Mouse (Mus musculus) heart, postnatal 0 days (tissue): Measurements from ENCODE around the gene Creg2. TPM values are rescaled to one million over a fixed set of nuclear protein-coding genes. Genes with fewer than 3 reads are reported as not detected.

Experiments
- ATAC-seq: fragments of 200-750 bp; cut with Nextera tagmentation; 2 replicates; pipeline ENCODE4 v1.8.0; 2017; ENCODE audit warnings: low read depth, moderate number of reproducible peaks, moderate library complexity; ENCODE audit not compliant: insufficient read depth
- DNase-seq: peaks from one replicate; pipeline ENCODE4 v3.0.0-alpha.2; 2016; ENCODE audit warnings: low spot score
- H3K27ac ChIP-seq: fragments of 300-500 bp; sonication (generic); 2 replicates; pipeline ENCODE4 v1.5.1; 2014; ENCODE audit warnings: low read depth, mild to moderate bottlenecking
- H3K27me3 ChIP-seq: fragments of 300-500 bp; sonication (generic); 2 replicates; pipeline ENCODE4 v1.6.1; 2014; ENCODE audit warnings: low read length, mixed read lengths; ENCODE audit not compliant: control insufficient read depth, insufficient read depth
- H3K36me3 ChIP-seq: fragments of 300-500 bp; sonication (generic); replicated peaks from 2 replicates; pipeline ENCODE4 v1.6.1; 2014; ENCODE audit warnings: low read length, mixed read lengths; ENCODE audit not compliant: control insufficient read depth, insufficient read depth
- H3K4me1 ChIP-seq: fragments of 300-500 bp; sonication (generic); 2 replicates; pipeline ENCODE4 v1.6.1; 2014; ENCODE audit warnings: antibody characterized with exemption; ENCODE audit not compliant: control insufficient read depth, insufficient read depth
- H3K4me2 ChIP-seq: fragments of 300-500 bp; sonication (generic); 2 replicates; pipeline ENCODE4 v1.6.1; 2014; ENCODE audit warnings: low read depth, mild to moderate bottlenecking, low read length, moderate library complexity
- H3K4me3 ChIP-seq: fragments of 300-500 bp; sonication (generic); 2 replicates; pipeline ENCODE4 v1.5.1; 2014; ENCODE audit warnings: low read depth, low read length
- H3K9ac ChIP-seq: fragments of 300-500 bp; sonication (generic); replicated peaks from 2 replicates; pipeline ENCODE4 v1.6.1; 2014; ENCODE audit warnings: low read depth, low read length, mixed read lengths
- H3K9me3 ChIP-seq: fragments of 300-500 bp; sonication (generic); replicated peaks from 2 replicates; pipeline ENCODE4 v1.6.1; 2016; ENCODE audit warnings: low read length; ENCODE audit not compliant: control insufficient read depth
- CTCF ChIP-seq: IDR thresholded peaks from 2 replicates; pipeline ENCODE4 v1.5.1; 2016; ENCODE audit warnings: antibody characterized with exemption, control low read depth, low read depth
- EP300 ChIP-seq: IDR thresholded peaks from 2 replicates; pipeline ENCODE4 v1.6.1; 2016; ENCODE audit warnings: antibody characterized with exemption, low read depth
- WGBS: fragments of 180-500 bp; shearing (Covaris S2); extraction: QIAGEN DNeasy Blood & Tissue Kit; methylation state at CpG from one replicate; pipeline ENCODE4 v1.1.7; 2014; 5-methylcytosine and 5-hydroxymethylcytosine counted together
- polyA plus RNA-seq: library from polyadenylated mRNA; unstranded; fragments of >200 nt; fragmentation: Nextera tagmentation; extraction: Ambion mirVana; gene quantifications from 2 replicates; pipeline ENCODE4 v1.2.1, GENCODE M21; 2015
- total RNA-seq: library from RNA; depleted of rRNA; stranded (reverse); fragments of >200 nt; gene quantifications from 2 replicates; pipeline ENCODE4 v1.2.3, GENCODE M21; 2014; ENCODE audit warnings: low replicate concordance

The Creg2 gene
- total and polyA plus RNA-seq, 2 experiments from 2014 or later: 0.03 TPM; not detected in 1

- H3K4me3 ChIP-seq: no peak overlapping the region
- ATAC-seq (no peak), DNase-seq (no peak)
- H3K9me3 ChIP-seq: no peaks in the 10 kb centered on the region
- H3K36me3 ChIP-seq: no peaks in the 10 kb centered on the region
- H3K4me1 ChIP-seq: no peaks in the 10 kb centered on the region
- H3K27me3 ChIP-seq: no peaks in the 10 kb centered on the region
- H3K27ac ChIP-seq: no peak overlapping the region
- no peak overlapping the region for H3K4me2 ChIP-seq
- H3K9ac ChIP-seq: no peak overlapping the region
- 80% methylated on average over 8 of the region's 8 CpGs for whole genome bisulfite sequencing
- TF ChIP-seq CTCF (no peak), EP300 (no peak)
Observed at GRCm38 (mm10) chr1:39678883-39679282, 27.6 kb upstream of the Creg2 start.

GRCm38 (mm10) chr1:39676221-39676876 lies 25.1 kb upstream of the Creg2 start:
- H3K9me3 ChIP-seq: no peaks in the 10 kb centered on the region
- H3K4me1 ChIP-seq: no peaks in the 10 kb centered on the region
- DNase-seq (no peak), ATAC-seq (no peak)
- H3K27ac ChIP-seq: no peak overlapping the region
- no peak overlapping the region for H3K4me2 ChIP-seq
- H3K4me3 ChIP-seq: no peak overlapping the region
- no peaks in the 10 kb centered on the region for H3K27me3 ChIP-seq
- H3K36me3 ChIP-seq: no peaks in the 10 kb centered on the region
- H3K9ac ChIP-seq: no peak overlapping the region
- TF ChIP-seq CTCF (no peak), EP300 (no peak)
- whole genome bisulfite sequencing: 68% methylated on average over 5 of the region's 5 CpGs

- Histone ChIP-seq H3K9ac (no peak overlapping the region), H3K4me2 (no peak overlapping the region), H3K27me3 (no peaks in the 10 kb centered on the region), H3K9me3 (no peaks in the 10 kb centered on the region), H3K4me3 (no peak overlapping the region), H3K27ac (no peak overlapping the region), H3K36me3 (no peaks in the 10 kb centered on the region), H3K4me1 (no peaks in the 10 kb centered on the region)
- TF ChIP-seq EP300: no peak
- no peak for TF ChIP-seq CTCF
- ATAC-seq: no peak
- no peak for DNase-seq
- WGBS: 76% methylated on average over 9 of the region's 9 CpGs
Observed at GRCm38 (mm10) chr1:39672362-39673105, 21.3 kb upstream of the Creg2 start.

- DNase-seq: no peak
- H3K4me1 ChIP-seq: no peaks in the 10 kb centered on the region
- no peaks in the 10 kb centered on the region for H3K36me3 ChIP-seq
- H3K27me3 ChIP-seq: no peaks in the 10 kb centered on the region
- no peak for TF ChIP-seq CTCF
- TF ChIP-seq EP300: no peak
- no peak overlapping the region for H3K4me2 ChIP-seq
- H3K9me3 ChIP-seq: no peaks in the 10 kb centered on the region
- H3K9ac ChIP-seq: no peak overlapping the region
- no peak overlapping the region for H3K27ac ChIP-seq
- 75% methylated on average over 17 of the region's 17 CpGs for WGBS
- peak; percentile 33; the same call in 1 of the 2 replicates for ATAC-seq
- no peak overlapping the region for H3K4me3 ChIP-seq
Observed at GRCm38 (mm10) chr1:39670211-39670935, 19.1 kb upstream of the Creg2 start.

GRCm38 (mm10) chr1:39666751-39667252 lies 15.5 kb upstream of the Creg2 start:
- no peaks in the 10 kb centered on the region for H3K36me3 ChIP-seq
- H3K4me3 ChIP-seq: no peak overlapping the region
- H3K4me2 ChIP-seq: no peak overlapping the region
- no peak for ATAC-seq
- H3K27me3 ChIP-seq: no peaks in the 10 kb centered on the region
- no peak overlapping the region for H3K27ac ChIP-seq
- DNase-seq: no peak
- 84% methylated on average over 12 of the region's 12 CpGs for WGBS
- H3K4me1 ChIP-seq: no peaks in the 10 kb centered on the region
- H3K9me3 ChIP-seq: no peaks in the 10 kb centered on the region
- no peak overlapping the region for H3K9ac ChIP-seq
- TF ChIP-seq EP300 (no peak), CTCF (no peak)
